Mouse (Mus musculus): ENCODE results near the gene Abtb2. TPM values are rescaled to one million over a fixed set of nuclear protein-coding genes. Genes with fewer than 3 reads are reported as not detected.

Gene Abtb2
- polyA plus RNA-seq, 1 experiment = 4.2 TPM

DNA sequence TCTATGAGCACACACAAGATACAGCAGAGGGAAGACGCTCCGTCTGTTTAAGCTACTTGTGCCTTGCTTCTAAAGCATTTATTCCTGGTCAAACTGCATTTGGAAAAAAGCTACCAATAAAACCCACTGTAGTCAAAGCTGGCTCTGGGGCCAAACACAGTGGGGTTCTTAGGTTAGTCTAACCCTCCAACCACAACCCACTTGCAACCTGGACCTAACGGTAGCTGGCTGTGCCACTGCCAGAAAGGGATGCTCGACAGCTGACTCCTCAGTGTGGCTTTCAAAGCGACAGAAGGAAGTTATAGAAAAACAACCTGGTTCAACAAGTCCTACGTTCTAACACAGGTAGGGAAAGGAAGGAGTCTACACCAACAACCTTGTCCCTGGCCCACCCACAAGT is 165.3 kb downstream of the Abtb2 start:
- no peaks in the 10 kb centered on the region for H3K27me3 ChIP-seq (ENCODE audit: control insufficient read depth, insufficient read depth, low read length, poor library complexity, severe bottlenecking)
- H3K4me1 ChIP-seq (ENCODE audit: control insufficient read depth, insufficient read depth, low read length) = no peaks in the 10 kb centered on the region
- H3K4me3 ChIP-seq (ENCODE audit: low read depth, low read length) = no peak overlapping the region
- no peaks in the 10 kb centered on the region for H3K9me3 ChIP-seq (replicated peaks; ENCODE audit: control insufficient read depth, insufficient read depth, low read length, poor library complexity, severe bottlenecking)
- no peak for TF ChIP-seq POLR2A (IDR thresholded peaks at IDR 0.05; ENCODE audit: insufficient read depth, low read length)
- no peak for TF ChIP-seq EP300 (IDR thresholded peaks at IDR 0.05; ENCODE audit: insufficient read depth, low read depth, low read length)
- no peak for TF ChIP-seq CTCF (IDR thresholded peaks at IDR 0.05; ENCODE audit: low read depth, low read length)
- no peak overlapping the region for H3K27ac ChIP-seq (ENCODE audit: insufficient read depth, low read length)
- H3K36me3 ChIP-seq (ENCODE audit: control insufficient read depth, insufficient read depth, low read length, poor library complexity, severe bottlenecking) = peaks cover 26% of the 10 kb centered on the region
- H3K9ac ChIP-seq (ENCODE audit: low read depth, poor library complexity, severe bottlenecking) = no peak overlapping the region

DNA sequence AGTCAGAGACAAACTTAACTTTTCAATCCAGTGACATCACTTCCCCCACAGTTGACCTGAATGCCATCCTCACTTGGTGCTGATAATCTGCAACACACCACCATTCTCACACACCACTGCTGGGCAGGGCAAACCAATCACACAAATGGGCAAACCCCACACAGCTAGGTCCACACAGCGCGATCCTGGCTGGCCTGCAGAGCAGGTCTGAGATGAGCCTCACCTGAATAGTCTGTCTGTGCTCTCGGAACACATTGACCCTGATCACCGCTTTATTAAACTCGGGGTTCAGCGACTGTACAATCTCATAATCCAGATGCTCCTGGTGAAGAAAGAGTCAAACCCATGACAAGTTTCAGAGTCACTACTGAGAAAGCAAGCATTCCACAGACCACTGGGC is 176.7 kb downstream of the Abtb2 start:
- no peak overlapping the region for H3K4me3 ChIP-seq (ENCODE audit: low read depth, low read length)
- H3K9ac ChIP-seq (ENCODE audit: low read depth, poor library complexity, severe bottlenecking) = no peak overlapping the region
- H3K36me3 ChIP-seq (ENCODE audit: control insufficient read depth, insufficient read depth, low read length, poor library complexity, severe bottlenecking) = peaks cover 44% of the 10 kb centered on the region
- no peak overlapping the region for H3K27ac ChIP-seq (ENCODE audit: insufficient read depth, low read length)
- no peaks in the 10 kb centered on the region for H3K4me1 ChIP-seq (ENCODE audit: control insufficient read depth, insufficient read depth, low read length)
- no peaks in the 10 kb centered on the region for H3K27me3 ChIP-seq (ENCODE audit: control insufficient read depth, insufficient read depth, low read length, poor library complexity, severe bottlenecking)
- TF ChIP-seq POLR2A (IDR thresholded peaks at IDR 0.05; ENCODE audit: insufficient read depth, low read length) (no peak), CTCF (IDR thresholded peaks at IDR 0.05; ENCODE audit: low read depth, low read length) (no peak)
- no peaks in the 10 kb centered on the region for H3K9me3 ChIP-seq (replicated peaks; ENCODE audit: control insufficient read depth, insufficient read depth, low read length, poor library complexity, severe bottlenecking)

DNA sequence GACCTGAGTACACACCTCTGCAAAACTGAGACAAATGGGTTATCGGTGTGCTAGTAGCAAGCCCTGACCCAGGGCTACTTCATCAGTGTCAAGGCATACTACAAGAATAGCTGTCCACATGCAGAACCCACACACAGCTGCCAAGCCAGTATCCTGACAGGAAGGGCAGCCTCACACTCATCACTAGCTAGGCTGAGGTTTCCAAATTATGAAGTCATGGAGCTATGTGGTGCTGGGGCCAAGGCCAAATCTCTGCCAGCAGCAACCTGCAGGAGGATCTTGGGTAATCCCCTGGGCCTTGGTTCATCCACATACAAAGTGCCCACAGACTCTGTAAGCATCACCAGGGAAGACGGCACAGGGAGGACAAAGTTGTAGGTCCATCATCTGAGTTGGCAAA is 177.4 kb downstream of the Abtb2 start:
- peaks cover 44% of the 10 kb centered on the region for H3K36me3 ChIP-seq (ENCODE audit: control insufficient read depth, insufficient read depth, low read length, poor library complexity, severe bottlenecking)

DNA sequence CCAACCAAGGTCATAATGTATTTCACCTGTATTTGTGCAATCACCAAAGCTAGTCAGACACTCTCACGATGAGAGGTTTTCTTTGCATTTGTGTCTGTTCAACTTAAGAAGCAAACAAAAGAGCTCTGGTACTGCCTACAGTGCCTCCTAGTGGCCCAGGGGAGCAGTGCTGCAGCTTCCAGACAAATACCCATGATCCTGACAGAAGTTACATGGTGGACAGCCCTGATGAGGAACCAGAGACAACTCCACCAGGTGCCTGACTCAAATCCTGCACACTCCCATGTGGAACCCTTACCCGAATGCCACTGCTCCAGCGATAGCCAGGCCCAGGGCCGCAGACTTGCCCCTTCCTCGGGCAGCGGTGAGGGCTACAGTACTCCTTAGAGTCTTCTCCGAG is 177.9 kb downstream of the Abtb2 start:
- Histone ChIP-seq H3K4me1 (ENCODE audit: control insufficient read depth, insufficient read depth, low read length) (no peaks in the 10 kb centered on the region), H3K27ac (ENCODE audit: insufficient read depth, low read length) (no peak overlapping the region), H3K9me3 (replicated peaks; ENCODE audit: control insufficient read depth, insufficient read depth, low read length, poor library complexity, severe bottlenecking) (no peaks in the 10 kb centered on the region), H3K4me3 (ENCODE audit: low read depth, low read length) (no peak overlapping the region), H3K9ac (ENCODE audit: low read depth, poor library complexity, severe bottlenecking) (no peak overlapping the region), H3K27me3 (ENCODE audit: control insufficient read depth, insufficient read depth, low read length, poor library complexity, severe bottlenecking) (no peaks in the 10 kb centered on the region), H3K36me3 (ENCODE audit: control insufficient read depth, insufficient read depth, low read length, poor library complexity, severe bottlenecking) (peaks cover 46% of the 10 kb centered on the region)
- no peak for TF ChIP-seq POLR2A (IDR thresholded peaks at IDR 0.05; ENCODE audit: insufficient read depth, low read length)
- TF ChIP-seq CTCF (IDR thresholded peaks at IDR 0.05; ENCODE audit: low read depth, low read length) = peak; percentile 77

More for the DNA sequence above, 177.4 kb downstream of the Abtb2 start:
- Histone ChIP-seq H3K27ac (ENCODE audit: insufficient read depth, low read length) (no peak overlapping the region), H3K4me1 (ENCODE audit: control insufficient read depth, insufficient read depth, low read length) (no peaks in the 10 kb centered on the region), H3K9ac (ENCODE audit: low read depth, poor library complexity, severe bottlenecking) (no peak overlapping the region), H3K9me3 (replicated peaks; ENCODE audit: control insufficient read depth, insufficient read depth, low read length, poor library complexity, severe bottlenecking) (no peaks in the 10 kb centered on the region), H3K27me3 (ENCODE audit: control insufficient read depth, insufficient read depth, low read length, poor library complexity, severe bottlenecking) (no peaks in the 10 kb centered on the region), H3K4me3 (ENCODE audit: low read depth, low read length) (no peak overlapping the region)
- TF ChIP-seq POLR2A (IDR thresholded peaks at IDR 0.05; ENCODE audit: insufficient read depth, low read length) (no peak), CTCF (IDR thresholded peaks at IDR 0.05; ENCODE audit: low read depth, low read length) (no peak), EP300 (IDR thresholded peaks at IDR 0.05; ENCODE audit: insufficient read depth, low read depth, low read length) (no peak)

DNA sequence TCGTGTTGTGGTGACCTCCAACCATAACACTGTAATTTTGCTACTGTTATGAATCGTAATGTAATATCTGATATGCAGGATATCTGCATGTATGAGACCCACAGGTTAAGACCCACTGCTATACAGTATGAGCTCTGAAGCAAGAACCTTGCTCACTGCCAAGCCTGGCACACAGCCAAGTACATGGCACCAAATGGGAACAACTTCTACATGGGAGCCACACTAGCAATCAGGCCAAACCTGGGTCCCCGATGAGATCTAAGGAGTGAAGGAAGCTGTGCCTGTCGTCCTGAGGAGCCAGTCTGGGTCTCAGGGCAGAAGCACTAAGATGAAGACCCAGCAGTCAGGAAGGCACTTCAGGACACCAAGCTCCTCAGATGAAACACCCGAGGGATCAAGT is 179.4 kb downstream of the Abtb2 start:
- peaks cover 48% of the 10 kb centered on the region for H3K36me3 ChIP-seq (ENCODE audit: control insufficient read depth, insufficient read depth, low read length, poor library complexity, severe bottlenecking)
- no peaks in the 10 kb centered on the region for H3K4me1 ChIP-seq (ENCODE audit: control insufficient read depth, insufficient read depth, low read length)
- TF ChIP-seq CTCF (IDR thresholded peaks at IDR 0.05; ENCODE audit: low read depth, low read length) (no peak), POLR2A (IDR thresholded peaks at IDR 0.05; ENCODE audit: insufficient read depth, low read length) (no peak), EP300 (IDR thresholded peaks at IDR 0.05; ENCODE audit: insufficient read depth, low read depth, low read length) (no peak)
- no peaks in the 10 kb centered on the region for H3K27me3 ChIP-seq (ENCODE audit: control insufficient read depth, insufficient read depth, low read length, poor library complexity, severe bottlenecking)
- H3K9me3 ChIP-seq (replicated peaks; ENCODE audit: control insufficient read depth, insufficient read depth, low read length, poor library complexity, severe bottlenecking) = no peaks in the 10 kb centered on the region
- H3K27ac ChIP-seq (ENCODE audit: insufficient read depth, low read length) = no peak overlapping the region
- no peak overlapping the region for H3K4me3 ChIP-seq (ENCODE audit: low read depth, low read length)
- H3K9ac ChIP-seq (ENCODE audit: low read depth, poor library complexity, severe bottlenecking) = no peak overlapping the region

DNA sequence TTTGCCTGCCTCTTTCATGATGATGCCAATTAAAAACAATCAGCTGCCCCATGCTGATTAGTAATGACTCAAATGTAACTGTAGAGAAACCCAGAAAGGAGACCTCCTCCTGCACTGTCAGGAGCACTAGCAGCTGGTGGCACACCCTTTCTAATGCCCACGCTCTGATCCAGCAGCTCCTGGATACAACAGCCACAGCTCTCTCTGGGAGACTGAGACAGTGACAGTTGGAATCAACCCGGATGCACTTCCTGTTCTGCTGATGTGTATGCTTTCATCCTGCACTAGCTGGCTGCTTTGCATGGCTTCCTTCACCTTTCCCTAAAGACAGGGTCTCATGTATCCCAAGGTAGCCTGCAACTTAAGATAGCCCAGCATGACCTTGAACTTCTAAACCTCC is 180.0 kb downstream of the Abtb2 start:
- H3K27ac ChIP-seq (ENCODE audit: insufficient read depth, low read length) = no peak overlapping the region
- no peak overlapping the region for H3K9ac ChIP-seq (ENCODE audit: low read depth, poor library complexity, severe bottlenecking)
- no peaks in the 10 kb centered on the region for H3K27me3 ChIP-seq (ENCODE audit: control insufficient read depth, insufficient read depth, low read length, poor library complexity, severe bottlenecking)
- no peaks in the 10 kb centered on the region for H3K9me3 ChIP-seq (replicated peaks; ENCODE audit: control insufficient read depth, insufficient read depth, low read length, poor library complexity, severe bottlenecking)
- TF ChIP-seq CTCF (IDR thresholded peaks at IDR 0.05; ENCODE audit: low read depth, low read length) = no peak
- no peak for TF ChIP-seq POLR2A (IDR thresholded peaks at IDR 0.05; ENCODE audit: insufficient read depth, low read length)
- TF ChIP-seq EP300 (IDR thresholded peaks at IDR 0.05; ENCODE audit: insufficient read depth, low read depth, low read length) = no peak
- peaks cover 51% of the 10 kb centered on the region for H3K36me3 ChIP-seq (ENCODE audit: control insufficient read depth, insufficient read depth, low read length, poor library complexity, severe bottlenecking)
- no peak overlapping the region for H3K4me3 ChIP-seq (ENCODE audit: low read depth, low read length)
- H3K4me1 ChIP-seq (ENCODE audit: control insufficient read depth, insufficient read depth, low read length) = no peaks in the 10 kb centered on the region
